Mouse (Mus musculus) mouse trophoblast stem cell (cell line): ENCODE data around the gene Olfr1110.
"Not testable (repeated sequence)": the region's sequence is repeated elsewhere in the genome, so short reads cannot be mapped to it uniquely, and the experiment has no call there.

Experiments used
- in situ Hi-C, 2 experiments: fragments of 300-500 bp; cut with MseI, MboI; formaldehyde crosslinking; loops; 2 replicates in 1 of 2; 3 replicates in 1 of 2; pipeline ENCODE4 v1.15.1; 2025

The Olfr1110 gene

DNA sequence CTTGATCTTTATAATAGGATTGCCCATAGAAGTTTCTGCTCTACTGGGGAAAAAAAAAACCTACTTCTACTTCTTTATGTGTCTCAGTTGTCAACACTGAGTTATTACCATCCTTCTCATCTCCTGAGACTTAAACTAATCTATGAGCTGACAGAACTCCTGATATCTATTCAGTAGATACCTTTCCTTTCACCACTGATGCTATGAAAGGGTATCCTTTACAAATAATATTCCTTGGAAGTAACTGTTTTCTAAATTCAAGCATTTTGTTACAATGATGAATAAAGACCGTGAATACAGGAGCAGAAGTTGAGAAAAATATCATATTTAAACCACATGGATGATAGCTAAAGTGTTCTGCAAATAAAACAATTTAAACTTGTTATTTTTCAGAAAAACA lies at the start of gene Olfr1110:
TSS of gene Olfr1110 (minus strand) at position 101 of the 400 bp plus-strand sequence.
- in situ Hi-C loops = no loop called here

DNA sequence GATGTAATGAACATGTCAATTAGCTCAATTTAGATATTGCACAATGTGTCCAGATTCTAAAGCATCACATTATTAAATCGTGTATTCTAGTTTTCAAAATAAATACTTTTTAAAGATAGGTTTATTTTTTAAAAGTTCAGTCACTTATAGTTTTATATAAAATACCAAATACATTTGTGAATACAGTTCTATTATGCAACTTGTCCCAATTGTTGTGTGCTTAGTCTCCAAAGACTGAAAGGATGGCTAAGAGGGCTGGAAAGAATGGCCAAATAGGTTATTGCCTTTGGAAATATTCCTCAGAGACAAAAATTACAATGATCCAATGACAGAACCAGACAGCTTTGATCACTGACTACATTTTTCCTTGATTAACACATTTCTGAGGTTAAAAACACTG lies 47.4 kb upstream of the Olfr1110 start, which contains the start of gene Olfr1112:
TSS of gene Olfr1112 (plus strand) at position 301 of the 400 bp plus-strand sequence.
- in situ Hi-C loops = no loop called here

DNA sequence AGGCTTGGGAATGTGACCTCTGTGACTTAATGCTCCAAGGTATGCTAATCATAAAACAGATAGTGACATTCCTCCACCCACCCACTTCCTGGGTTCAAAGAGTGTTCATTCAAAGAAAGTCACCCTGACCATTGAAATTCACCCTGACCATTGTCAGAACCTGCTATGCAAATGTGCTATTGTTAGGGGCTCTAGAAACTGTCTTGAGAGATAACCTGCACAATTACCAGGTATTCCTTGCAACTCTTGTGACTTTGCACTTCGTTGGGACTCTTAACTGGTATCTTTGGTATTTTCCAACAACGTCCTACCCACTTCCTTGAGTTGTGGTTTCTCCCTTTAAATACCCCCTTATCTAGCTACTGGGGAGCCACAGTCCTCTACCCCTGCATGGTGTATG lies 27.6 kb upstream of the Olfr1110 start:
- in situ Hi-C loops = not testable (repeated sequence)

DNA sequence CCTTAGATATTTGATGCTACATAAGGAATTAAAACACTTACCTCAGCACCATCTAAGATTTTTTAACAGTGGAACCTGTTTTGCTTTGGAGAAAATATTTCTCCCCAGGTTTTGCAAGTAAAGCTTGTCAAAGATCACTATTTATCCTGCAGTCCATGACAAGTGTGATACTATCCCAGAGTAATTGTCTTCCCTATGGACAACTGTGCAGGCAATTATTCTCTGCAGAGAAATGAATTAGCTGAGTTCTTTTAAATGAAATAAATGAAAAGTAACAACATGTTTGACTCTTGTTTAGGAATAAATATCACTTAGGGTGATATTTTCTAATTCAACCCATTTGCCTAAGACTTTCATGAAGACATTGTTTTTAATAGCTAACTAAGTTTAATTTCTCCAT lies 12.4 kb upstream of the Olfr1110 start, which contains the start of gene Olfr1111:
TSS of gene Olfr1111 (minus strand) at position 101 of the 400 bp plus-strand sequence.
- in situ Hi-C loops = no loop called here

DNA sequence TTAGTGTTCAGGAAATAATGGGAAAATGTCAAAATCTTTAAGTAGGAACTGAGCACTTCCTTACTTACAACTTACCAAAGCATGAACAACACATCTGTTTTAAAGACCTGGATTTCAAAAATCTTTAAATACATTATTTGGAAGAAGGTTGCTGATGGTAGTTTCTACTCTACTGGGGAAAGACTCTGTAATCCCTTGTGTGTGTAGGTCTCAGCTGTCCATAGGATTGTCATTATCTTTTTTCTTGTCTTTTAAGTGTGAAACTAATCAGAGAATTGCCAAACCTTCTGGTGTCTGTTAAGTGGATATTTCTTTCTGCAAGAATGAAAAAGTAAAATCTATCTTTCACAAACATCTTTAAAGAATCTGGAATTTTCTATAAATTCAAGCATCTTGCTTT lies 25.6 kb downstream of the Olfr1110 start, which contains the start of gene Olfr259:
TSS of gene Olfr259 (minus strand) at position 101 of the 400 bp plus-strand sequence.
- in situ Hi-C loops = no loop called here

DNA sequence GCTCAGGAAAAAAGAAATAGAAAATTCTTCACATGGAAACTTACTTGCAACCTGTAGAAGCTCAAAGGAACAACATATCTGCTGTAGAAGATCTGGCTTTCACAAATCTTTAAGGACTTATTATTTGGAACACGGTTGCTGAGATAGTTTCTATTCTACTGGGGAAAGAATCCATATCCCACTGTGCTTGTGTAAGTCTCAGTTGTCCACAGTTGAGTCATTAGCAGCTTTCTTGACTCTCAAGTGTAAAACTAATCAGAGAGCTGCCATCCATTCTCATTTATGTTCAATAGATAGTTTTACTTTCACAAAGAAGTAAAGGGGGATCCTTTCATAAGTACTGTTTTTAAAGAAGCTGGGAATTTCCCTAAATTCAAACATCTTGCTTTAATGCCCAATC lies 44.2 kb downstream of the Olfr1110 start, which contains the start of gene Olfr1109:
TSS of gene Olfr1109 (minus strand) at position 101 of the 400 bp plus-strand sequence.
- in situ Hi-C loops = no loop called here
